Mouse (Mus musculus) brown adipose tissue, adult 24 weeks (tissue): ENCODE data around the gene Gm27021. TPM values are rescaled to one million over a fixed set of nuclear protein-coding genes. Genes with fewer than 3 reads are reported as not detected.

Experiments
- H3K27ac ChIP-seq: fragments of 200-500 bp; replicated peaks from 2 replicates; pipeline ENCODE4 v1.5.1; 2012; ENCODE audit warnings: low read depth, mild to moderate bottlenecking, low read length
- H3K4me1 ChIP-seq: fragments of 200-500 bp; 2 replicates; pipeline ENCODE4 v1.6.1; 2012; ENCODE audit warnings: low read length, mixed read lengths; ENCODE audit not compliant: control insufficient read depth, insufficient read depth, insufficient read length
- H3K4me3 ChIP-seq: fragments of 200-500 bp; 2 replicates; pipeline ENCODE4 v1.5.1; 2012; ENCODE audit warnings: low read depth, mild to moderate bottlenecking, low read length, moderate library complexity; ENCODE audit not compliant: insufficient read depth
- polyA plus RNA-seq: library from polyadenylated mRNA; stranded (reverse); fragments of >200 nt; gene quantifications from 2 replicates; pipeline ENCODE4 v1.2.4, GENCODE M21; 2012; ENCODE audit not compliant: missing spikeins, insufficient read depth, insufficient read length

The Gm27021 gene
- polyA plus RNA-seq, 1 experiment = not detected

GRCm38 (mm10) chr8:120563851-120564837 is 103.7 kb downstream of the Gm27021 start:
- Histone ChIP-seq H3K4me3 (no peak overlapping the region), H3K4me1 (peaks cover 10% of the 10 kb centered on the region), H3K27ac (peak overlapping the region; percentile 60)

- H3K4me3 ChIP-seq = no peak overlapping the region
- peak overlapping the region; percentile 60 for H3K27ac ChIP-seq
- H3K4me1 ChIP-seq = peaks cover 10% of the 10 kb centered on the region
These were observed 104.5 kb downstream of the Gm27021 start for GRCm38 (mm10) chr8:120563348-120563724.

DNA sequence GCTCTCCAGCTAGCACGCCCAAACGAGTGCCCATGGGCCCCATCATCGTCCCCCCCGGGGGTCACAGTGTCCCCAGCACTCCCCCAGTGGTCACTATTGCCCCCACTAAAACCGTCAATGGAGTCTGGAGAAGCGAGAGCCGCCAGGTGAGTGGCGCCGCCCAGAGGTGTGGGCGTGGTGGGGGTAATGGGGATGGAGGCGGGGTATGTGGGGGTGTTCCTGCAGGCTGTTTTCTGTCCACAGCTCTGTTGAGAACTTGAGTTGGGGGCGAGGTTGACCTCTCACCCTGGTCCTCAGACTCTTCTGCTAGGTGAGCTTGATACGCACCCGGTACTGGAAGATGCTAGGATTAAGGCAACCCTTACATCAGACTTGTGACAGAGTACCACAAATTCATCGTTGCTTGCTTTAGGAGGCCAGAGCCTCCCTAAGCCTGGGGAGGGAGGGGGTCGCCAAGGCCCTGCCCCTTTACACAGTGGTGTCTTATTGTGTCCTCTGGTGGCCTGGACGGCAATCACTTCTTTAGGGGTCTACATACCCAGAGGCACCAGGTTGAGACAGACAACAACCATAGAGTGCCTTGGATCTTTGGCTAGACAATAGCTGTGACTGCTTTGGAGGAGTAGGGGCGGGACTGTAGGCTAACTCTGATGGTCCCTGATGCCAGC is 105.1 kb downstream of the Gm27021 start:
- Histone ChIP-seq H3K4me1 (peaks cover 10% of the 10 kb centered on the region), H3K27ac (0 out of 2 replicates have a peak overlapping the region, but pooled peaks have one; percentile 60), H3K4me3 (no peak overlapping the region)

DNA sequence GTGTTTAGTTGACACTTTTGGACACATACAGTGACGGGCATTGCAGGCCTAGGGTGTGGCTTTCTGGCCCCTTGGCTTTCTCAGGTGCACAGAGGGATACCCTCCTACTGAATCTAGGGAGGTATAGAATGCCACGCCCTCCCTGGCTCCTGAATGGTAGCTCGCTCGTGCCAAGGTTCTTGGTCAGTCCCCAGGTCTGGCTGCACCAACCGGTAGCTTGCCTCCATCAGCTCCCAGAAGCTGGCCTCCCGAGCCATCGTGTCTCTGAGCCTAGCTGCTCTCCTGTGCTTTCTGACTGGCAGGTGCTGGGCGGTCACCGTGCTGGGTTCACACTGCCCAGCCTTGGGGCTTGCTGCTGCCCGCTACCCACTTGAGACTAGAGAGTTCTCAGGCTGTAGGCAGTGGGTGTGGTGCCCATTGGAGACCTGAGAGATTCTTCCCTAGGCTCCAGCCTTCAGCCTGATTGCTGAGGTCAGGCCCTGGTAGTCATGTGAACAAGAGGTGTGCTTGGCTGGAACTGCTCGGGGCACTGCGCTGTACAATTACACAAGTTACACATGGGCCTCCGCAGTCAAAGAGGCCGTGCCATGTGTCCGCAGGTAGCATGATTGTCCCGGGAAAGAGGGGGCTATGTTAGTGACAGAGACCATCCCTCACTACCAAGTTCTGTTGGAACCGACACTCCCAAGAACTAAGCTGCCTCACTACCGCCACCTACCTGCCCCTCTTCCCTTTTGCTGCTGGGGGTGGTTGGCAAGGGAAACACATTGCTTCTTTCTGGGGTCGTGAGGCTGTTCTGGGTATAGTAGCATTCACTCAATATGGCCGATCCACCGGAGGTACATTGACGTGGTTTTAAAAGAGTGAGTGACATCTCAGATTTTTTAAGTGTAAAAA is 106.1 kb downstream of the Gm27021 start:
- Histone ChIP-seq H3K4me1 (peaks cover 15% of the 10 kb centered on the region), H3K4me3 (no peak overlapping the region), H3K27ac (no peak overlapping the region)

GRCm38 (mm10) chr8:120560535-120560934 is 107.3 kb downstream of the Gm27021 start:
- H3K4me3 ChIP-seq = no peak overlapping the region
- peaks cover 23% of the 10 kb centered on the region for H3K4me1 ChIP-seq
- no peak overlapping the region for H3K27ac ChIP-seq

DNA sequence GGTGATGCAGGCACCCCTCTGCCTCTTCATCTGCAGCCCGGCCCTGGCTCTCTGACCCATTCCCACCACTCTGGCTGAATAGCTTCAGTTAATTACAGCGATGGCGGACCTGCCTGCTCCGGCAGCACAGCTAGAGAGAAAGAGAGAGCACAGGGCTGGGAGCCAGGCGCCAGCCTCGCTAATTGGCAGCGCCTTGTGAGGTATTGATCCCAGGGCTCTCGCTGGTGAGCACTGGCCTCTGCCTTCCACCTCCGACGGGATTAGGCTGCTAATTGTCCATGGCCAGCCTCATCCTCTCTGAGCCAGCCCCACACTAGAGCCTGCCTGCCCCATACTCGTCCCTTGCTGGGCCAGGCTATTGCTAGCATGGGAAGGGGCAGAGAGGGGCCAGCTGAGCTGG is 108.2 kb downstream of the Gm27021 start:
- H3K4me3 ChIP-seq = no peak overlapping the region
- no peak overlapping the region for H3K27ac ChIP-seq
- H3K4me1 ChIP-seq = peaks cover 23% of the 10 kb centered on the region

Other genes starting within 250 kb of the Gm27021 start
- 5.4 and 6.5 TPM in 2 replicates for gene Gins2, start 78.8 kb downstream of the Gm27021 start, polyA plus RNA-seq
- gene 1190005I06Rik, start 20.4 kb downstream of the Gm27021 start, polyA plus RNA-seq = 49.2 and 62.6 TPM in 2 replicates
- gene Cox4i1, start 143 bp upstream of the Gm27021 start, polyA plus RNA-seq = 3,967 and 4,844 TPM in 2 replicates
- 78.9 and 99.3 TPM in 2 replicates for gene Emc8, start 494 bp upstream of the Gm27021 start, polyA plus RNA-seq
- gene Irf8, start 68.3 kb upstream of the Gm27021 start, polyA plus RNA-seq = 2.3 and 4.2 TPM in 2 replicates